Mouse (Mus musculus) embryonic facial prominence, embryonic 11.5 days (tissue): ENCODE results near the gene Myf5. TPM values are rescaled to one million over a fixed set of nuclear protein-coding genes. Genes with fewer than 3 reads are reported as not detected.

ENCODE experiments used
- ATAC-seq: fragments of 200-750 bp; cut with Nextera tagmentation; replicated peaks from 2 replicates; pipeline ENCODE4 v1.8.0; 2017; ENCODE audit warnings: low read depth; ENCODE audit not compliant: insufficient number of reproducible peaks, low FRiP score, low TSS enrichment
- DNase-seq: peaks from one replicate; pipeline ENCODE4 v3.0.0-alpha.2; 2015; ENCODE audit warnings: low spot score
- H3K27ac ChIP-seq: fragments of 300-500 bp; sonication (generic); replicated peaks from 2 replicates; pipeline ENCODE4 v1.5.1; 2014; ENCODE audit warnings: mild to moderate bottlenecking, low read depth, low read length, control low read depth
- H3K27me3 ChIP-seq: fragments of 300-500 bp; sonication (generic); 2 replicates; pipeline ENCODE4 v1.6.1; 2014; ENCODE audit warnings: mild to moderate bottlenecking, low read length, moderate library complexity, mixed read lengths; ENCODE audit not compliant: control insufficient read depth, insufficient read depth
- H3K36me3 ChIP-seq: fragments of 300-500 bp; sonication (generic); replicated peaks from 2 replicates; pipeline ENCODE4 v1.6.1; 2014; ENCODE audit warnings: low read depth, mild to moderate bottlenecking, low read length, moderate library complexity, mixed read lengths; ENCODE audit not compliant: control insufficient read depth, insufficient read depth
- H3K4me1 ChIP-seq: fragments of 300-500 bp; sonication (generic); 2 replicates; pipeline ENCODE4 v1.6.1; 2014; ENCODE audit warnings: low read length, mixed read lengths; ENCODE audit not compliant: control insufficient read depth, insufficient read depth
- H3K4me2 ChIP-seq: fragments of 300-500 bp; sonication (generic); 2 replicates; pipeline ENCODE4 v1.6.1; 2014; ENCODE audit warnings: low read depth, mild to moderate bottlenecking, control low read depth, low read length, moderate library complexity
- H3K4me3 ChIP-seq: fragments of 300-500 bp; sonication (generic); 2 replicates; pipeline ENCODE4 v1.5.1; 2014; ENCODE audit warnings: low read depth, low read length, control low read depth
- H3K9ac ChIP-seq: fragments of 300-500 bp; sonication (generic); replicated peaks from 2 replicates; pipeline ENCODE4 v1.6.1; 2014; ENCODE audit warnings: mild to moderate bottlenecking, control low read depth, low read length
- H3K9me3 ChIP-seq: fragments of 300-500 bp; sonication (generic); replicated peaks from 2 replicates; pipeline ENCODE4 v1.6.1; 2016; ENCODE audit warnings: mild to moderate bottlenecking, low read length, inconsistent platforms, mixed read lengths; ENCODE audit not compliant: control insufficient read depth
- WGBS: fragments of 180-500 bp; shearing (Covaris S2); extraction: QIAGEN DNeasy Blood & Tissue Kit; methylation state at CpG from one replicate; pipeline ENCODE4 v1.1.7; 2014; 5-methylcytosine and 5-hydroxymethylcytosine counted together
- polyA plus RNA-seq: library from polyadenylated mRNA; unstranded; fragments of >200 nt; fragmentation: Nextera tagmentation; extraction: Ambion mirVana; gene quantifications from 2 replicates; pipeline ENCODE4 v1.2.1, GENCODE M21; 2014

The Myf5 gene
- 7.3 and 10.5 TPM in 2 replicates for polyA plus RNA-seq

GRCm38 (mm10) chr10:107485870-107486269 lies at the start of gene Myf5:
TSS of gene Myf5 (minus strand) at chr10:107486134.
- H3K36me3 ChIP-seq, result no peaks in the 10 kb centered on the region
- no peaks in the 10 kb centered on the region for H3K4me1 ChIP-seq
- no peaks in the 10 kb centered on the region for H3K9me3 ChIP-seq
- H3K27me3 ChIP-seq, result no peaks in the 10 kb centered on the region
- no peak within 1 kb of the TSS for H3K27ac ChIP-seq
- no peak within 1 kb of the TSS for H3K4me3 ChIP-seq
- H3K4me2 ChIP-seq, result no peak within 1 kb of the TSS
- 61% methylated on average over 8 of the region's 8 CpGs for WGBS
- no peak within 1 kb of the TSS for H3K9ac ChIP-seq
- ATAC-seq (0 out of 2 replicates have a peak, but pooled peaks have one; percentile 42), DNase-seq (no peak)

GRCm38 (mm10) chr10:107528758-107529157 lies 42.8 kb upstream of the Myf5 start:
- no peak overlapping the region for H3K4me2 ChIP-seq
- ATAC-seq, result no peak
- 74% methylated on average over 1 of the region's 1 CpGs for WGBS

GRCm38 (mm10) chr10:107519216-107519615 lies 33.3 kb upstream of the Myf5 start:
- H3K4me1 ChIP-seq, result no peaks in the 10 kb centered on the region
- H3K27me3 ChIP-seq, result no peaks in the 10 kb centered on the region
- no peak overlapping the region for H3K27ac ChIP-seq
- DNase-seq (no peak), ATAC-seq (no peak)
- 80% methylated on average over 5 of the region's 5 CpGs for WGBS
- H3K36me3 ChIP-seq, result no peaks in the 10 kb centered on the region
- no peak overlapping the region for H3K4me3 ChIP-seq
- H3K4me2 ChIP-seq, result no peak overlapping the region
- H3K9ac ChIP-seq, result no peak overlapping the region
- no peaks in the 10 kb centered on the region for H3K9me3 ChIP-seq

More at GRCm38 (mm10) chr10:107528758-107529157, 42.8 kb upstream of the Myf5 start:
- Histone ChIP-seq H3K9ac (no peak overlapping the region), H3K9me3 (no peaks in the 10 kb centered on the region), H3K36me3 (no peaks in the 10 kb centered on the region), H3K4me3 (no peak overlapping the region), H3K27ac (no peak overlapping the region), H3K4me1 (no peaks in the 10 kb centered on the region), H3K27me3 (no peaks in the 10 kb centered on the region)
- DNase-seq, result no peak

DNA sequence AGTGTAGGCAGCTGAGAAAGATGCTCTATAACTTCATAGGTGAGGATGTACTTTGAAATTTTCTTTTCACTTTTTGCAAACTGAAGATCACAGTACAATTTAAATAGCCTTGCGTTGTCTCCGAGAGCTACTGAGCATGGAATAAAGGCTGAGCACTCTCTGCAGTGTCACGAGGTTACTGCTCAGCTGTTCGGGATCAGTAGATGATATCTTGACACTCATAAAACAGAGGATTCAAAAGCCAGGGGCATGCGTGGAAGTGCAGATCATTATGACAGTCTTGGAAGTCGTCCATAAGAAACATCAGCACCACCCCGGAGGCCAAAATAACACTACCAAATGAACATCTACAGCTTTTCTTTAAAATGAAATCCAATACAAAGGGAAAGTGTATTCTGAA lies 30.7 kb upstream of the Myf5 start:
- no peaks in the 10 kb centered on the region for H3K27me3 ChIP-seq
- H3K9ac ChIP-seq, result no peak overlapping the region
- DNase-seq (no peak), ATAC-seq (no peak)
- no peaks in the 10 kb centered on the region for H3K36me3 ChIP-seq
- H3K9me3 ChIP-seq, result no peaks in the 10 kb centered on the region
- no peak overlapping the region for H3K27ac ChIP-seq
- no peak overlapping the region for H3K4me3 ChIP-seq
- WGBS, result 72% methylated on average over 7 of the region's 7 CpGs
- no peaks in the 10 kb centered on the region for H3K4me1 ChIP-seq
- H3K4me2 ChIP-seq, result no peak overlapping the region

DNA sequence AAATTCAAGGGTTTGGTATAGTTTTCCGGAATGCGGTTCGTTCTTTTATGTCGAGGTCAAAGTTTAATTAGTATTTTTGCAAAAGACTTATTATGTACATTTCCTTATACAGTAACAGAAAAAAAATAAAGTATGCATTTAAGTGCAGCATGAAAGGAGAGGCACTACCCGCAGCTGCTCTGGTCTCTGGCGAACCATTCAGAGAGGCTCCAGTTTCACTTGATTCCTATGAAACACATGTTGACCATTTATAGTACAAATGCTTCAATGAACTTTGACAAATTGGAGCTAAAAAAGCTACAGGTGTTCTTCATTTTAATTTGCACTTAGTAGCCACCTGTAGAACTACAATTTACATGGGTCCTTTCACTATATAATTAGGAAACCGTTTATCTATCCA lies 28.8 kb upstream of the Myf5 start:
- no peaks in the 10 kb centered on the region for H3K36me3 ChIP-seq
- H3K4me3 ChIP-seq, result no peak overlapping the region
- 0 out of 2 replicates have a peak, but pooled peaks have one; percentile 56 for ATAC-seq
- peak; percentile 61 for DNase-seq
- H3K9ac ChIP-seq, result no peak overlapping the region
- no peak overlapping the region for H3K4me2 ChIP-seq
- no peaks in the 10 kb centered on the region for H3K4me1 ChIP-seq
- 34% methylated on average over 7 of the region's 7 CpGs for WGBS
- no peaks in the 10 kb centered on the region for H3K27me3 ChIP-seq
- H3K27ac ChIP-seq, result no peak overlapping the region
- H3K9me3 ChIP-seq, result no peaks in the 10 kb centered on the region

- Histone ChIP-seq H3K9ac (no peak overlapping the region), H3K4me3 (no peak overlapping the region), H3K27ac (no peak overlapping the region), H3K4me2 (no peak overlapping the region), H3K9me3 (no peaks in the 10 kb centered on the region), H3K36me3 (no peaks in the 10 kb centered on the region), H3K4me1 (no peaks in the 10 kb centered on the region), H3K27me3 (no peaks in the 10 kb centered on the region)
- 72% methylated on average over 2 of the region's 2 CpGs for WGBS
- DNase-seq, result no peak
- ATAC-seq, result peak; percentile 48; the same call in 1 of the 2 replicates
These were observed 20.5 kb upstream of the Myf5 start for GRCm38 (mm10) chr10:107506397-107506796.

DNA sequence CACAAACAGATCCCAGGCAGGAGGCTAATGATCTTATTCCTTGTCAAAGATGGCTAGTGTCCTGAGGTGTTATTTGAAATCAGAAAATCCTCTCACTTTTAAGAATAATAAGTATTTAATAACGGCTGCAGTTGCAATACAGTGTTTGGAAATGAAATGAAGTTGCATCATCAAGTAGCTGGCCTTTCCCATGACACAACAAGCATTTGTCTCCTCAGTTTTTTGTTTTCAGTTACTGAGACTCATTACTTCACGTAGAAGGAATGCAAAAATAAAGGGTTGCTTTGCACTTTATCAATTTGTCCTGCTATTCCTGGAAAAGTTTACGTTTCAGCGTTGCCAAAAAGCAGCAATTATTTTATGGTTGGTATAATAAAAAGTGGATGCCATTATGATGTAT lies 17.5 kb upstream of the Myf5 start:
- Histone ChIP-seq H3K36me3 (no peaks in the 10 kb centered on the region), H3K4me1 (no peaks in the 10 kb centered on the region), H3K4me3 (no peak overlapping the region), H3K27me3 (no peaks in the 10 kb centered on the region), H3K9me3 (no peaks in the 10 kb centered on the region), H3K27ac (no peak overlapping the region), H3K4me2 (no peak overlapping the region), H3K9ac (no peak overlapping the region)
- ATAC-seq (no peak), DNase-seq (no peak)
- WGBS, result 86% methylated on average over 4 of the region's 4 CpGs

GRCm38 (mm10) chr10:107502193-107502592 lies 16.3 kb upstream of the Myf5 start:
- H3K4me3 ChIP-seq, result no peak overlapping the region
- no peak overlapping the region for H3K27ac ChIP-seq
- H3K9me3 ChIP-seq, result no peaks in the 10 kb centered on the region
- no peaks in the 10 kb centered on the region for H3K27me3 ChIP-seq
- WGBS, result 88% methylated on average over 7 of the region's 7 CpGs
- no peak overlapping the region for H3K9ac ChIP-seq
- no peaks in the 10 kb centered on the region for H3K36me3 ChIP-seq
- ATAC-seq, result no peak
- H3K4me1 ChIP-seq, result no peaks in the 10 kb centered on the region
- no peak overlapping the region for H3K4me2 ChIP-seq
- DNase-seq, result no peak
